Mouse (Mus musculus): ENCODE measurements around the gene E130114P18Rik. TPM values are rescaled to one million over a fixed set of nuclear protein-coding genes. Genes with fewer than 3 reads are reported as not detected.

E130114P18Rik gene
- total RNA-seq, 2 experiments from 2014 or later = not detected

DNA sequence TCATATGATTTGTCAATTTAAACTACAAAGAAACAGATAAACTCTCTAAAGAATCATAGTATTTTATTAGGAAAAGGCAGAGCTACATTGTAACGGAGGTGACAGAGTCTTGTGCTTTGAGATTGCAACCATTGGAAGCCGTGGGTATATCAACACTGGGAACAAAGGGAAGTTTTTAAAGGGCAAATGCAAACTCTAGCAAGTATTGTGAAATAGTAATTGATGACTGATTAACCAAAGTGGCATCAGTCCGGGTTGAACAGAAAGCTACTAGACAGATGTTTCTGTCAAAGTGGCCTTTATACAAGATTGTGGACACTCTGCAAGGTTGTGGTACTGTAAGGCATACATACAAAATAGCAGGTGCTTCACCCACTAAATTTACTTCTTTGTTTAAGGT, 162.8 kb downstream of the E130114P18Rik start:
- no peak for ATAC-seq (ENCODE audit: poor library complexity, severe bottlenecking)

DNA sequence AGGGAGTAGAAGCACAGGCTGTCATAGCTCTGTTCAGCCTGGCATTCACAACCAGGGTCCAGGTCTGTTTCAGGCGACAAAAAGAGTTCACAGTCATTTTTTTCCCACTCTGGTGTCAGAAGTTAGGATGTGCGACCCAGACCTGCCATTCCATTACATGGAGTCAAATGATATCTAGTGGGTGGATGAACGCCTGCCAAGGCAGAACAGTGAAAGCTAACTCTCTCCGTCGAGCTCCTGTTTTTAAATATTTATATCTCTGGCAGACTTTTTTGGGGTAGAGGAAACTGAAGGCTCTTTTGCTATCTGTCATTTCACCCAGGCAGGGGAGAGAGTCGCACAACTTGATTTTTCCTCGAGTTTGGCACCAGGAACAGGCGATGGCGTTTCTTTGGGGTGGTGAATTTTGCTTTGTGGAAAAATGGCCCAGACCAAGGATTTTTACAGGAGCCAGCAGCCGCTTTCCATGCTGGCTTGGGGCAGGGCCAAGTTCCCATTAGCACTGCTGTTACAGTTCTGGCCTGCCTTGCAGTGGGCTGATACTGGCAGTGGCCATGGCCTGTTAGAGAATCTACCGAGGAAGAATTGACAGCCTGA, 166.5 kb downstream of the E130114P18Rik start:
- no peak for ATAC-seq (ENCODE audit: poor library complexity, severe bottlenecking)

DNA sequence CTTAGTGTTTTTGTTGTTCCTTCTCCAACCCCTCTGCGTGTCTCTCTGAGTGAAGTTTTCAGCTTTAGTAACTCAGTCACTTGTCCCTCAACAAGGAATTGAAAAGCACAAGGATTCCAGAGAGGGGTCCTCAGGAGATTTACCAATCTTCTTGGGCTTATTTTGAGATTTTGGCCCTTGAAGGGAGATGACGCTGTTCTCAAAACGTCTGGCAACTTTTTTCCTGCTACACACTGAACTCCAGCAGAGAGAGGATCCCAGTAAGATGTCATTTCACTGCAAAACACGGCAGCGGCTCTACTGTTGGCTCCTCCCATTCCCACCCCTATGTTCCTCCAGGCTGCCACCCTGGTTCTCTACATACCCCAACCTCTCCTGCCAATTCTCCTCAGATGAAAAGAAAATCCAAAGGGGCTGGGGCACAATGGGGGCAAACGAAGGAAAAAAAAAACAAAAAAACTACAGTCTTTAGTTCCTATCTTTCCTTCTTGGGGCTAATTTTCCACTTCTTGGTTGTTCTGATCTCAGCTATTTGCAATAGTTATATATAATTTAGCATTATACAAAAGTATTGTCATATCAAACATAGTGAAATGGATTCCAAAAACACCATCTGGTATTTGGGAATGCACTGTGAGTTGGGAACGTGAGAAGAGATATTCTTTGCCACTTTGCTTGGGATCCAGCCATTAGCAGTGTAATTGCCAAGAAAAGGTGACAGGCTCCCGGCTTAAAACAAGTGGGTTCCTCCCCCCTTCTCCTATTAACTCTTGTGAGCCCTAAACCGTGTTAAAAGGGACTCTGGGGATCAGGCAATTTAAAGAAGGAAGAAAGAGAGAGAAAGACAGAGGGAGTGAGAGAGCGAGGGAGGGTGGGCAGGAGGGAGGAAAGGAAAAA, 167.8 kb downstream of the E130114P18Rik start:
- ATAC-seq (ENCODE audit: poor library complexity, severe bottlenecking) = no peak

DNA sequence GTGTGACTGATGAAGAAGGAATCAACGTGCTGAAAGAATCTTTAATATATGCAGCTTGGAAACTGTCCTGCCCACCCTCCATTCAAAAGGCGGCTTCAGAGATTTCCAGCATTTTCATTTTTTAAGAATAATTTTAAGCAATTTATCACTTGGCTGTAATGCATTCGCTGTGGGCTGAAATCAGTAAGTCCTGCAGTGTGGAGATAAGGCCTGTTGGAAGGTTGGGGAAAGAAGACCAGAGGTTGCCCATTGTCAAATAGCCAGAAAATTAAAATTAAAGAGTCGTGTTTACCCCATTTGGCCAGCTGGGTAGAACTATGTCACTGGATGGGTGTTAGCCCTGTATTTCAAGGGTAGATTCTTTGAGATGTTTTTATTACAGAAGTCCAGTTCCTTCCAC, 168.5 kb downstream of the E130114P18Rik start:
- ATAC-seq (ENCODE audit: poor library complexity, severe bottlenecking) = no peak

DNA sequence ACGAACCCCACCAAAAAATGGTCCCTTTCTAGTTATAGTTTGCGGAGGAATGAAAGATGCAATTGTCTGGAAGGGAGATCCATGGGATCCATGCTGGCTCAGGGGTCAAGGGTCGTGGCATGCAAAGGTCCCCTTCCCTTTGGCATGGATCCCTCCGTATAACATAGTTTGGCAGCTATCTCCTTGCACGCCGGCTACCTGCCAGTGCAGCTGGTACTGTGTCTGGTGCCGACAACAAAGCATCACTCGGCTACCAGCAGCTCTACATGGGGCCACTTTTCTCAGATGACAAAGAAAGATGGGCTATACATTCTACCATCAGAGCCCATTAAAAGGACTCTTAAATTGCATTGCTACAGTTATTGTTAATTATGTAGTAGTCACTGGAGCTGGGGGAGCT, 169.2 kb downstream of the E130114P18Rik start:
- no peak for ATAC-seq (ENCODE audit: poor library complexity, severe bottlenecking)

DNA sequence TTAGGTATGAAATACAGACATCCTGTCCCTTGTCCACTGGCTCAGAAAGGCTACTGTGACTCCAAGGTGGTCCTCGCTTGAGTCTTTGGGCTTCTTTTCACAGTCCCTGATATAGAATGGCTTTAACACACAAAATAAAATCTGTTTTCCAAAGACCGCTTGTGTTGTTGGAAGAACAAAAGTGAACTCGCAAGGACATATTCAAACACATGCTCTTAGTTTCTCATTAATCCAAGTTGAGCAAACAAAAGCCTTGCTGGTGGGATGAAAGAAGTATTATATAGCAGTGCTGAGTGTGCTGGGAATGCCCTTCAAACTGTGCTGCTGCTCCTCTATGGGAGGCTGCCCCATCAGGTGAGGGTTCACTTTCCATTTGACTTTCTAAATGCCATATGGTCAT, 169.7 kb downstream of the E130114P18Rik start:
- no peak for ATAC-seq (ENCODE audit: poor library complexity, severe bottlenecking)

DNA sequence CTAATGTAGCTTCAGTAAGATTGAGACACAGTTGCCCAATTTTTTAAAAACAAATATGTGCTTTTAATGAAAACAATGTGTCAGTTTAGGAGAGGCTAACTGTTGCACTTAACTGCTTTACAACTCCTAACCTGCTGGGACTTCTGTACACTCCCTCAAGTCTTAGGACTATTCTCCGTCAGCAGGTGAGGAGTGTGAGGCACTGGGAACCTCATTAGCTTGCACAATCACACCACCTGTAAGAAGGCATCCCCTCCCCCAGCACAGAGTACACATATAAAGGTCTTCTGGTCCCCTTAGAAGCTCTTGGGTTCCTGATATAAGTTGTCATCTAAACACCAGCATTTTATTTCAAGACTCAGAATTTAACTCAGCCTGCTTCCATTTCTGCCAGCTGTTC, 170.7 kb downstream of the E130114P18Rik start:
- no peak for ATAC-seq (ENCODE audit: poor library complexity, severe bottlenecking)

DNA sequence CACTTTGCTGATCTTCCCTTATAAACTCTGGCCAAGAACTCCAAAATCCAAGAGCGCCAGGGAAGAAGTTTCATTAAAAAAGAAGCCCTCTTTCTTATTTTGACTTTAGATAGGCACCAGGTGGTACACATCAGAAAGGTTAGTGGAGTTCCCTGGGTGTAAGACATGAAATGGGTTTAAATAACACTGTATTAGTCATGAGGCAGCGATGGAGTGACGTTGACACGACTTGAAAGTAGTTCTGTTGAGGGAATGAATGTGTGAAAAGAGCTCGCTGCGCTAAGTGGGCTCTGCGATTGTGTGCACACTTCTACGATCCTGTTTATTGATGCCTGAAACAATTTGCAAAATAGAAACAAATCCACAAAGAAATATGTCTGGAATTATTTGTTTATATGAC, 171.4 kb downstream of the E130114P18Rik start:
- ATAC-seq (ENCODE audit: poor library complexity, severe bottlenecking) = no peak

DNA sequence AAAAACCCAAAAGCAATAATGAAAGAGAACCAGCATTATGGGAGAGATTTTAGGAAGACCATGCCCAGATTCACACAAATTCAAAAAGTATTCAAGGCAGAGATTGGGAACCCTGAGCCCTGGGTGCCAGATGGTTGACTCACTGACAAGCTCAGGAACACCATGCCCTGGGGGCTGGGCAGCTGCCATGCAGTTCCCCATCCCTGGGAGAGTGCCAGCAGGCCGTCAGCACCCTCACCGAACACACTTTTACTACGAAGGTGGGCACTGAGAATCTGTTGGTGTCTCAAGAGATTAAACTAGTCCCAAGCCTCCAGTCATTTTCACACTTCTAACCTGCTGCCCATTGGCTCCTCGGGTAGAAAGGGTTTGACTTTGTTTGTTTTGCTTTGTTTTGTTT, 175.3 kb downstream of the E130114P18Rik start:
- ATAC-seq (ENCODE audit: poor library complexity, severe bottlenecking) = no peak

DNA sequence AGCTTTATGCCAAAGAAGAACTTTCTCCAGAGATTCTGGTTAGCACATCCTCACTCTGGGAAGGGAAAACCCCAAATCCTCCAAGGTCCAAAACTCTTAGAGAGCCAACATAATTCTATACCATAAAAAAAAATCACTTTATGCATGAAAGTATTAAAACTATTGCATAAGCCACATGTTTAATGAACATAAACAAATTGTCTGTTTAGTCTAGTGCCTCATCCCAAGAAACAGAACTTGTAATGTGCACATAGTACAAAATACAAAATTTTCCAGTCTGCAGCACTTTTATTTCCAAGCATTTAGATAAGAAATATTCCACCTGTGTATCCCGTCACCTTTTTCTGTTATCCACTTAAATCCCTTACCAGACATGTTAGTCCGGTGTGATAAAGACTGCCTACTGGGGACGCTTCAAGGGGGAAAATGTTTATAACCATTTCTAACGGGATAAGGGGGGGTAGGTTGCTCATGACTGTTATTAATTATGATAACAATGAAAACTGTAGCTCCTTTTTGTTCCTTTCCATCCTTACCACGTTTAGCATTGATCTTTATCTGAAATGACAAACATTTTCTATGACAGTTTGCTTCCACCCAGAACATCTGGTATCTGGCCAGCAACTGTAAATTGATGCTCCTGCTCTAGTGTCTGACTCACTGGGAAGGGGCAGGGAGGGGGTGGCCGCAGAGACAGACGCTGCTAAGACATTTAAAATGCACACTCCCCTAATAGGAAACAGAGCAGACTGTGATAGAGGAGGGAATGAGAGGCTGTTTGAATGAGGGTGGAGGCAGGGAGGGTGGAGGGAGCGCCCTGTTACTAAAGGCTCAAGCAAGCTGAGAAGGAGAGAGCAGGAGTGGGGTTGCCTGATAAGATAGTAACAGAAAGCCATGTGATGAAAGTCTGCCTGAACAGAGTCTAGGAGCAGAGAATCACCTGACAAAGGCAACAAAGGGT, 176.7 kb downstream of the E130114P18Rik start:
- no peak for ATAC-seq (ENCODE audit: poor library complexity, severe bottlenecking)

DNA sequence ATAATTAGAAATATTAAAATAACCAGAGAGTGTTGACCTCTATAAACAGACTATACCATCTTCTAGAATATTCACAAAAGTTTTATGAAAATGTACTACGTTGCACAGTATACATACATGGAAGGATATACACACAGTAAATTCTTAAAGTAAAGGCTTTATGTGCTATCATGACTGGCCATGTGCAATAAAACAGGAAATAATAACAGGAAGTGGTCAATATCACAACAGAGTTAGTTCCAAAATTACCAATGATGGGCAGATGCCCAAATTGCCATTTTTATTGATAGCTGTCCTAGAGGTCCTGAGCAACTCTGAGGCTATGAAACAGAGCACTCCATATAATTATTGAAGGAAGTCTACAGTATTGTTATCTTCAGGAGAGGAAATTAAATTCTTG, 180.4 kb downstream of the E130114P18Rik start:
- no peak for ATAC-seq (ENCODE audit: poor library complexity, severe bottlenecking)

DNA sequence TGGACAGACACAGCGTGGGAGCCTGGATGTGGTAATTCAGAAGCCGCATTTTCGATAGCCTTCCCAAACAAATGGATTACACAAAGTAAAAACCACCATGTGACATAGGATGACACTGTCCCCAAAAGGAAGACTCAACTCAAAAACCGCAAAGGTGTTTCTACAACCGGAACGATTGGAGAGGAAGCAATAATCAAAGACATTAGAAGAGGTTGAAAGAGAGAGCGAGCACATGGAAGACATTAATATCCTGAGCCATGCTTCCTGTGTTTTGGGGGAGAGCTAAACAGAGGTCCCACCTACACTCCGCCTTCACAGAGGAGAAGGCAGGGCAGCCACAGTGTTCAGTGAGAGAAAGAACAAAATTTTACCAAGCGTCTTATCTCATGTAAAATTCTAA, 181.5 kb downstream of the E130114P18Rik start:
- no peak for ATAC-seq (ENCODE audit: poor library complexity, severe bottlenecking)

DNA sequence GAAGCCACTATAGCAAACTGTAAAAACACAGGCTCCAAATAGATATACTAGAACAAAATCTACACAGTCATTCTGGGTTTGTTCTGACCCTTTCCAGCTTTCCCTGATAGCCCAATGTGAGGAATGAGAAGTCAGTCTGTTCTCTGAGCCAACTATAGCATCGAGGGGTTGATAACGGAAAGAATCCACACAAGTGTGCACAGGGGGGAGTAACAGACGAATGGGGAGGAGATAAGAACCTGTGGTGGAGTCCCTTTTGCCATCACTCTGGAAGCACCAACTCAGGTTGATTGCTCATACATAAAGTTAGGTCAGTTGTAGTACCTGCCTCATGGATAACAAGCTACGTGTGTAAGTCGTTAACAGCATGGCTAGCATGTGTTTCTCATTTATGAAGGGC, 184.0 kb downstream of the E130114P18Rik start:
- ATAC-seq (ENCODE audit: poor library complexity, severe bottlenecking) = no peak

DNA sequence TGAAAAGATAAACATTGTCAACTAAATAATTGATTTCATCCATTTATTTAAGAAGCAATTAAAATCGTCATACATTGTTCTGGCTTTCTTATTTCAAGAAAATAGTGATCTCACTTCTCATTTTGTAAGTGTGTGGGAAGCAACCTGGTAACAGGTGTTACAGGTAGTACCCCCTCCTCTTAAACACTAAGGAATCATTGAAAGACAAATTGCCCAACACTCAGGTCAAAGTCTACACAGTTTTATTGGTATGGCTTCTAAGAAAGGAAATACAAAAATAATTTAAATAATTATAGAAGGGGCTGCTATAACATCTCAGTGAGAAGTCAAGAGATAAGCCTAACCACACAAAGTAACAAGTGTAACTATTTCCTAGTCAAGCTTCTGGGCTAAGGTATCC, 188.1 kb downstream of the E130114P18Rik start:
- no peak for ATAC-seq (ENCODE audit: poor library complexity, severe bottlenecking)

DNA sequence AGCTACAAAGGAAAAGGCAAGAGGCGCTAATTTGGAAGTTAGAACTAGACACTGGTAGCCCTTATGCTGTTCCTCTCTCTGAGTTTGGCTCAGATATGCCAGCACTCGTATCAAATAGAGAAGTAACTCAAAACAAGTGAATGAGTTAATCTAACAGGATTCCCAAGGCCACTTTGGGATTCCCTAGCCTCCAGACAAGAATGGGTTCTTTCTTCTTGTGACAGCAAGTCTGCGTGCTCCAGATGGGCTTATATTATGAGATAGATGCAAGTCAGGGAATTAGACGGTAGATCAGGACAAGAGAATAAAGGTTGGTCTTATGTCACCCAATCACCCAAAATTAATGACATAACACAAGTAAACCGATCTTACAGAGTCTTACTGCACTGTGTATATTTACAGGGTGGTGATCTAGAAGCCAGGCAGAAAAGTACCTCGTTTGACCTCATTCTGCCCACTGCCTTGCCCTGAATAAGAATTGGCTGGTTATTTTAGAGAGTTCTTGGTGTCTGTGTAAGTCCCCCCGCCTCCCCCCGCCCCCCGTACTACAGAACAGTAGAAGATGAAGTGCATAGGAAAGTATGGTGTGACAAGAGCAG, 190.4 kb downstream of the E130114P18Rik start:
- no peak for ATAC-seq (ENCODE audit: poor library complexity, severe bottlenecking)

DNA sequence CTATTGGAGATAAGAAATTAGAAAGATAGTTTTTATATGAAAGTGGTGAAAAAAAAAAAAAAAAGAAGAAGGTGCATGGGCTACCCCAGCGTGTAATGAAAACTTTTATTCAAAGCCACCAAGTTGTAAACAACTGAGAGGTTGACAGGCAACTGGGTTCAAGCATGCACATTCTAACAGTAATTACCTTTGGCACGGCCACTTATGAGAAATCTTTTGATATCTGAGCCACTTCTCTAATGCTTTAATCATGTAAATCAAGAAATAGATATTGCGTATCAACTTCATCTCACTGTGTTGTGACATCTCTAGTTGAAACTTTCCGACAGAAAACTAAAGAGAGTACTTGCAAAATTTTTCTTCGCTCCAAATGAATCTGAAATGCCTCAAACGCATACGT, 192.7 kb downstream of the E130114P18Rik start:
- no peak for ATAC-seq (ENCODE audit: poor library complexity, severe bottlenecking)

DNA sequence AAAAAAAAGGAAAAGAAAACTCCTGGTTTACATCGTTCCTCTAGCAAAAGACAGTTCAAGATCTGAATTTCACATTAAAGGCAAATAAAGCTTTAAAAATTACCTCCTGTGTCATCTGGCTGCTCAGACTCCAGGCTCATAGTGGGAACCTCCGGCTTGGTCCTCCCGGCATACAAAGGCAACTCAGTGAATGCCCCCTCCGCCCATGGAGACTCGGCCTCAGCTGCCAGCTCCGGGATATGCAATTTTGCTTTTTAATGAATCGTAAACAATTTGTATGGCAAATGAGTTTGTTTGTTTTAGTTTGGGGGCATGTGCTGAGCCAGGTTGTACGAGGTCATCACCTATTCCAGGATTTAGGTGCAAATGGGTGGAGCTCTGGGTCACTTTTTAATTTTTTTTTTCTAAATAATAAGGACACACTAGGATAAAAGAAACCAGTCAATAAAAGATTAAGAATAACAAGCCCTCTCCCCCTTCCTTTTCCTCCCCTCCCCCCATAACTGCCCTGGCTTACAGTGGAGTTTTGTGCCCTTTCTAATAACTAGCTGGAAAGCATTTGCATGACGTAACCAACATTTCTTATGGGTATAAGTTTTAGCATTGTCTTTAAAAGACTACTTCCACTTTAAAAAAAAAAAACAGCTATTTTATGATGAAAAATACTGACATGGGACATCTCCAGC, 193.3 kb downstream of the E130114P18Rik start:
- ATAC-seq (ENCODE audit: poor library complexity, severe bottlenecking) = no peak

DNA sequence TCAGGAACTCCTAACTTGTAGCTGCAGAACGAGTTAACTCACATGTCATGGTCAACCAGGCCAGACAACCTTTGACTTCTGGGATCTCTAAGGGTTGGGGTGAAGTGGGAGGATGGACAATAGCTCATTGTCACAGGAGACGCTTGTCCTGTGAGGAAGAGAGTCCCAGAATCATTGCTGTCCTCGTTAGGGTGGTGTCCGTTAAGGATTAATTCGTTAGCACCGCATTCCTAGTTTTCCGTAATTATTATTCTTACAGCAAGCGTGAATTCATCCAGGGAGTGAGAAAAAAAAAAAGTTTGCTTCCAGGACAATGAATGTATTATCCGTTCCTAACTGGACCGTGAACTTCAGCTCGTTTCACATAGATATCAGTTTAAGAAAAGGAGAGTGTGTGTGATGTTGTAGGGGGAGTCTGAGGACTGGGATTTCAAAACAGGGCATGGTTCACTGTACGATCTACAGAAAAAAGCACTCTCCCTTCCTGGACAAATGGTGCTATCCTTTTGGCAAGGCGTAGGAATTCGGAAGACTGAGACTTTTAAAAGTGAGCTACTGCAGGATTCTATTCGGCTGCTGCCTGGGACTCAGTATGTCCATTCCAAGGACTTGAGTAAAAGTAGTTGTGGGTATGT, 195.0 kb downstream of the E130114P18Rik start:
- no peak for ATAC-seq (ENCODE audit: poor library complexity, severe bottlenecking)

DNA sequence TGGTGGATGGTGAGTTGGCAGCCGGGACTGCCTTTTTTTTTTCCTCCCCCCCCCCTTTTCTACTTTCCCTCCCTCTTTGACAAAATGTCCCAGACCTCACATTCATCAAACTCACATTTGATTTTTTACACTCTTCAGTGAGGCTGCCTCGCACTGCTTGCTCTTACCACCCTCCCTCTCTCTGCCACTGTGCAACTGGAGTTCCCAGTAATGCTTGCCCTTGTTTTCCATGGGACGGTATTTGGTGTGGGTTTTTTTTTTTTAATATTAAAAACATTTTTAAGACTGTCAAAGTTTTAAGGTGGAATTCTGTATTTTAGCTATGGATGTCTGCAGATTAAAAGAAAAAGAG, 195.8 kb downstream of the E130114P18Rik start:
- no peak for ATAC-seq (ENCODE audit: poor library complexity, severe bottlenecking)
